In genomic region chr8:106563691-106564182, GRCm38 (mm10) we compare ENCODE assay signal across 10 mouse cellular contexts. TPM values are rescaled to one million over a fixed set of nuclear protein-coding genes. Genes with fewer than 3 reads are reported as not detected.
DNase-seq lines count a peak whose midpoint lies in the region; ATAC-seq and TF ChIP-seq lines count a peak whose summit lies in the region.
"Had no signal": no experiment of that assay in that cellular context is flagged by ENCODE, and none has a peak within 500 bp of the region (broad histone marks: within the 10 kb centered on the region; RNA-seq: fewer than 3 reads in every experiment).

No protein-coding gene starts in this region.

- no peaks in the 10 kb centered on the region for H3K36me3 ChIP-seq in hindbrain, embryonic 16.5 days (ENCODE audit: control insufficient read depth, insufficient read depth, low read length)
- H3K36me3 ChIP-seq in hindbrain, embryonic 13.5 days: no peaks in the 10 kb centered on the region
- H3K36me3 ChIP-seq in stomach, postnatal 0 days (ENCODE audit: control insufficient read depth, insufficient read depth, low read length): no peaks in the 10 kb centered on the region
- H3K36me3 ChIP-seq in neural tube, embryonic 15.5 days: no peaks in the 10 kb centered on the region
- no peaks in the 10 kb centered on the region for H3K36me3 ChIP-seq in hindbrain, embryonic 12.5 days
- H3K36me3 ChIP-seq: midbrain, embryonic 12.5 days had no signal

- peak overlapping the region; percentile 15; the same call in 1 of the 2 replicates for H3K9ac ChIP-seq in hindbrain, embryonic 16.5 days (ENCODE audit: low read depth, low read length)
- H3K9ac ChIP-seq in hindbrain, embryonic 13.5 days: no peak overlapping the region
- H3K9ac ChIP-seq in stomach, postnatal 0 days (ENCODE audit: low read length): no peak overlapping the region
- H3K9ac ChIP-seq in neural tube, embryonic 15.5 days (replicated peaks): no peak overlapping the region
- H3K9ac ChIP-seq in hindbrain, embryonic 12.5 days: no peak overlapping the region
- H3K9ac ChIP-seq: midbrain, embryonic 12.5 days had no signal

- no peak overlapping the region for H3K4me3 ChIP-seq in hindbrain, embryonic 16.5 days (ENCODE audit: low read length)
- H3K4me3 ChIP-seq in hindbrain, embryonic 13.5 days: no peak overlapping the region
- no peak overlapping the region for H3K4me3 ChIP-seq in gastrocnemius, adult 2 months
- H3K4me3 ChIP-seq in stomach, postnatal 0 days (ENCODE audit: low read depth, low read length): no peak overlapping the region
- H3K4me3 ChIP-seq in neural tube, embryonic 15.5 days (replicated peaks): no peak overlapping the region
- no peak overlapping the region for H3K4me3 ChIP-seq in hindbrain, embryonic 12.5 days
- H3K4me3 ChIP-seq: midbrain, embryonic 12.5 days had no signal

- peak; percentile 57 for DNase-seq in gastrocnemius, adult 2 months
- peak; percentile 37 to 45 for DNase-seq in kidney, postnatal 36 days
- peak; percentile 63 for DNase-seq in stomach, postnatal 0 days (ENCODE audit: low spot score)

- H3K9me3 ChIP-seq in hindbrain, embryonic 16.5 days (ENCODE audit: control insufficient read depth, low read length): no peaks in the 10 kb centered on the region
- H3K9me3 ChIP-seq in hindbrain, embryonic 13.5 days: no peaks in the 10 kb centered on the region
- H3K9me3 ChIP-seq in stomach, postnatal 0 days (ENCODE audit: control insufficient read depth, low read length): no peaks in the 10 kb centered on the region
- H3K9me3 ChIP-seq in neural tube, embryonic 15.5 days (replicated peaks): no peaks in the 10 kb centered on the region
- H3K9me3 ChIP-seq in hindbrain, embryonic 12.5 days (replicated peaks): no peaks in the 10 kb centered on the region
- H3K9me3 ChIP-seq: midbrain, embryonic 12.5 days had no signal

- H3K27ac ChIP-seq in hindbrain, embryonic 16.5 days (ENCODE audit: low read depth, low read length): no peak overlapping the region
- H3K27ac ChIP-seq in hindbrain, embryonic 13.5 days: no peak overlapping the region
- H3K27ac ChIP-seq in gastrocnemius, adult 2 months: peak overlapping the region; percentile 50
- H3K27ac ChIP-seq in stomach, postnatal 0 days (replicated peaks): peak overlapping the region; percentile 82
- no peak overlapping the region for H3K27ac ChIP-seq in neural tube, embryonic 15.5 days (replicated peaks)
- H3K27ac ChIP-seq in hindbrain, embryonic 12.5 days: no peak overlapping the region
- H3K27ac ChIP-seq: midbrain, embryonic 12.5 days had no signal

- peaks cover 3% of the 10 kb centered on the region; the same call in 1 of the 2 replicates for H3K4me1 ChIP-seq in hindbrain, embryonic 16.5 days (ENCODE audit: control insufficient read depth, insufficient read depth, low read depth, low read length)
- no peaks in the 10 kb centered on the region for H3K4me1 ChIP-seq in hindbrain, embryonic 13.5 days (replicated peaks)
- no peaks in the 10 kb centered on the region for H3K4me1 ChIP-seq in stomach, postnatal 0 days (replicated peaks; ENCODE audit: control insufficient read depth, insufficient read depth)
- H3K4me1 ChIP-seq in neural tube, embryonic 15.5 days: peaks cover 3% of the 10 kb centered on the region; the same call in 1 of the 2 replicates
- H3K4me1 ChIP-seq in hindbrain, embryonic 12.5 days: no peaks in the 10 kb centered on the region

- 78% methylated on average over 3 of the region's 3 CpGs for WGBS in hindbrain, embryonic 16.5 days
- WGBS in hindbrain, embryonic 13.5 days: 92% methylated on average over 3 of the region's 3 CpGs
- 58% methylated on average over 3 of the region's 3 CpGs for WGBS in stomach, postnatal 0 days
- WGBS in neural tube, embryonic 15.5 days: 90% methylated on average over 3 of the region's 3 CpGs
- WGBS in hindbrain, embryonic 12.5 days: 81% methylated on average over 3 of the region's 3 CpGs

- H3K4me2 ChIP-seq in hindbrain, embryonic 16.5 days (ENCODE audit: low read length): no peak overlapping the region
- H3K4me2 ChIP-seq in hindbrain, embryonic 13.5 days: no peak overlapping the region
- H3K4me2 ChIP-seq in stomach, postnatal 0 days (replicated peaks; ENCODE audit: low read depth): no peak overlapping the region
- H3K4me2 ChIP-seq in neural tube, embryonic 15.5 days: no peak overlapping the region
- no peak overlapping the region for H3K4me2 ChIP-seq in hindbrain, embryonic 12.5 days (replicated peaks)
- H3K4me2 ChIP-seq: midbrain, embryonic 12.5 days had no signal

- no peak for TF ChIP-seq CTCF in gastrocnemius, adult 2 months (IDR thresholded peaks at IDR 0.05)
- TF ChIP-seq CTCF in stomach, postnatal 0 days (IDR thresholded peaks at IDR 0.05; ENCODE audit: low read depth): no peak

- no peaks in the 10 kb centered on the region; the same call in 1 of the 2 replicates for H3K27me3 ChIP-seq in hindbrain, embryonic 16.5 days (replicated peaks; ENCODE audit: control insufficient read depth, insufficient read depth, low read length)
- H3K27me3 ChIP-seq in hindbrain, embryonic 13.5 days: no peaks in the 10 kb centered on the region
- H3K27me3 ChIP-seq in stomach, postnatal 0 days (ENCODE audit: control insufficient read depth, insufficient read depth, low read length): no peaks in the 10 kb centered on the region
- no peaks in the 10 kb centered on the region for H3K27me3 ChIP-seq in neural tube, embryonic 15.5 days (replicated peaks)
- peaks cover 3% of the 10 kb centered on the region; the same call in 1 of the 2 replicates for H3K27me3 ChIP-seq in hindbrain, embryonic 12.5 days

- intact Hi-C loops in gastrocnemius, adult 2 months (cut with DNase I): no loop called here

- peak; percentile 97 for TF ChIP-seq EP300 in stomach, postnatal 0 days (optimal IDR thresholded peaks at IDR 0.05)

- no peak for ATAC-seq in hindbrain, embryonic 16.5 days
- ATAC-seq in hindbrain, embryonic 13.5 days (ENCODE audit: low FRiP score): no peak
- ATAC-seq in stomach, postnatal 0 days (ENCODE audit: low FRiP score, low TSS enrichment): peak; percentile 51
- ATAC-seq in neural tube, embryonic 15.5 days (ENCODE audit: low FRiP score): no peak
- no peak for ATAC-seq in erythroblast, adult 5-6 weeks (replicated peaks; ENCODE audit: low FRiP score, poor library complexity, severe bottlenecking)
- ATAC-seq in hindbrain, embryonic 12.5 days (ENCODE audit: low FRiP score): no peak

RNA-seq across cellular contexts. Expression of gene Gm10073, which starts 9.5 kb away (rescaled TPM):
- polyA plus RNA-seq in hindbrain, embryonic 16.5 days (2015; fragmentation: Nextera tagmentation; extraction: Ambion mirVana): 7.4 and 12.5 TPM in 2 replicates
- polyA plus RNA-seq in hindbrain, embryonic 13.5 days (2015; fragmentation: Nextera tagmentation; extraction: Ambion mirVana): 6.1 and 9.5 TPM in 2 replicates
- total RNA-seq in gastrocnemius, adult 2 months (2021): 100 to 1,000 TPM in 1 of 2 experiments, 10 to 100 TPM in 1; 92.2 to 103 TPM
- 13.8 and 14.2 TPM in 2 replicates for polyA plus RNA-seq in stomach, postnatal 0 days (2015; fragmentation: Nextera tagmentation; extraction: Ambion mirVana)
- 9.4 and 11.1 TPM in 2 replicates for polyA plus RNA-seq in neural tube, embryonic 15.5 days (2015; fragmentation: Nextera tagmentation; extraction: Ambion mirVana)
- total RNA-seq in erythroblast, adult 5-6 weeks (2015; ENCODE audit: low replicate concordance): 20.6 and 31.1 TPM in 2 replicates
- not detected in 2 replicates for total RNA-seq in erythroblast, adult 5-6 weeks (2017; ENCODE audit: low replicate concordance)
- 3.2 and 3.8 TPM in 2 replicates for polyA plus RNA-seq in hindbrain, embryonic 12.5 days (2016; fragmentation: Nextera tagmentation; extraction: Ambion mirVana)

RNA-seq across cellular contexts. Expression of gene Cdh1, which starts 39.4 kb away (rescaled TPM):
- 4.6 and 6.5 TPM in 2 replicates for polyA plus RNA-seq in hindbrain, embryonic 16.5 days (2015; fragmentation: Nextera tagmentation; extraction: Ambion mirVana)
- polyA plus RNA-seq in hindbrain, embryonic 13.5 days (2015; fragmentation: Nextera tagmentation; extraction: Ambion mirVana): 1.7 and 2.3 TPM in 2 replicates
- total RNA-seq in gastrocnemius, adult 2 months (2021): under 1 TPM; 0.17 to 0.51 TPM
- 118 and 131 TPM in 2 replicates for polyA plus RNA-seq in stomach, postnatal 0 days (2015; fragmentation: Nextera tagmentation; extraction: Ambion mirVana)
- polyA plus RNA-seq in neural tube, embryonic 15.5 days (2015; fragmentation: Nextera tagmentation; extraction: Ambion mirVana): 1.9 and 21.6 TPM in 2 replicates
- 0.96 and 2.9 TPM in 2 replicates for total RNA-seq in erythroblast, adult 5-6 weeks (2015; ENCODE audit: low replicate concordance)
- 0.84 and 1.2 TPM in 2 replicates for total RNA-seq in erythroblast, adult 5-6 weeks (2017; ENCODE audit: low replicate concordance)
- polyA plus RNA-seq in hindbrain, embryonic 12.5 days (2016; fragmentation: Nextera tagmentation; extraction: Ambion mirVana): 6.9 and 9.2 TPM in 2 replicates
- total RNA-seq: MEL had no signal

RNA-seq across cellular contexts. Expression of gene Cdh3, which starts 53.0 kb away (rescaled TPM):
- polyA plus RNA-seq in hindbrain, embryonic 16.5 days (2015; fragmentation: Nextera tagmentation; extraction: Ambion mirVana): 4.7 and 5.3 TPM in 2 replicates
- polyA plus RNA-seq in hindbrain, embryonic 13.5 days (2015; fragmentation: Nextera tagmentation; extraction: Ambion mirVana): 2.3 and 2.7 TPM in 2 replicates
- under 1 TPM in 1 of 2 experiments, not detected in 1; 0.06 TPM for total RNA-seq in gastrocnemius, adult 2 months (2021)
- polyA plus RNA-seq in stomach, postnatal 0 days (2015; fragmentation: Nextera tagmentation; extraction: Ambion mirVana): 8.0 and 8.1 TPM in 2 replicates
- polyA plus RNA-seq in neural tube, embryonic 15.5 days (2015; fragmentation: Nextera tagmentation; extraction: Ambion mirVana): 8.5 and 13.7 TPM in 2 replicates
- not detected in 2 replicates for total RNA-seq in erythroblast, adult 5-6 weeks (2015; ENCODE audit: low replicate concordance)
- total RNA-seq in erythroblast, adult 5-6 weeks (2017; ENCODE audit: low replicate concordance): not detected in 2 replicates
- polyA plus RNA-seq in hindbrain, embryonic 12.5 days (2016; fragmentation: Nextera tagmentation; extraction: Ambion mirVana): 7.7 and 10.0 TPM in 2 replicates
- total RNA-seq: MEL had no signal

Comparison
In these comparisons a context has a peak if more than half of its experiments do, and no peak if none do; other contexts are left out.
1. H3K27ac ChIP-seq: peak in gastrocnemius, adult 2 months (single experiment) and stomach, postnatal 0 days (single experiment); none in hindbrain, embryonic 16.5 days (single experiment), hindbrain, embryonic 13.5 days (single experiment), neural tube, embryonic 15.5 days (single experiment) and hindbrain, embryonic 12.5 days (single experiment).
2. Peak in every context shown above with its lines, with median percentiles within 50 percentile points of each other: DNase-seq.